Mouse (Mus musculus): Measurements from ENCODE around the gene Rpl22. TPM values are rescaled to one million over a fixed set of nuclear protein-coding genes. Genes with fewer than 3 reads are reported as not detected.

Rpl22 gene
- polyA plus RNA-seq, 1 experiment from 2014 or later = 441 TPM

DNA sequence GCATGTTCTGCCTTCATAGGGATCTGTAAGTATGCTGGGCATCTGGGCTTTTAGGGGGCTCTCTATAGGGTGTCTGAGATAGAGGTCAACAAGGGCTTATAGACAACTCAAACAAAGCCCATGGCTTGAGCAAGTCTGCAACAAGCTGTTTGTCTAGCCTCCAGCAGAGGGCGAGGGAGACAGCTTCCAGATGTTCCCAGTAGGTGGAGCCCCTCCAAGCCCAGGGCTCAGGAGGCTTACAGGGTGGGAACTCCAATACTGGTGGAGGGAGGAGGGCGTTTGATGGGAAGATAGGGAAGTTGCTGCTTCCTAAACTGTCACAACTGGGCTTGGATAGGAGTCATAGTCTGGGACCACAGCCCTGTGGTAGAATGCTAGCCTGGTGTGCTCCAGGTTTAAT is 7.4 kb downstream of the Rpl22 start:
- Histone ChIP-seq H3K27me3 (ENCODE audit: control insufficient read depth, insufficient read depth, low read length) (peaks cover 9% of the 10 kb centered on the region), H3K36me3 (replicated peaks; ENCODE audit: control insufficient read depth, insufficient read depth, low read depth, low read length) (peaks cover 28% of the 10 kb centered on the region), H3K9ac (replicated peaks; ENCODE audit: low read length) (no peak overlapping the region), H3K4me2 (ENCODE audit: low read depth, low read length) (no peak overlapping the region), H3K4me1 (ENCODE audit: control insufficient read depth, insufficient read depth, low read length) (no peaks in the 10 kb centered on the region), H3K9me3 (replicated peaks; ENCODE audit: control insufficient read depth, low read length) (no peaks in the 10 kb centered on the region), H3K4me3 (ENCODE audit: low read depth, low read length) (no peak overlapping the region), H3K27ac (replicated peaks; ENCODE audit: low read depth, low read length) (no peak overlapping the region)
- 41% methylated on average over 2 of the region's 2 CpGs for WGBS
- ATAC-seq (replicated peaks; ENCODE audit: insufficient number of reproducible peaks, low FRiP score, low TSS enrichment, low read depth) (peak; percentile 32; the same call in 1 of the 2 replicates), DNase-seq (ENCODE audit: low spot score) (peak; percentile 83)

GRCm38 (mm10) chr4:152333587-152333986 is 8.0 kb downstream of the Rpl22 start:
- H3K27ac ChIP-seq (replicated peaks; ENCODE audit: low read depth, low read length) = no peak overlapping the region
- no peaks in the 10 kb centered on the region for H3K4me1 ChIP-seq (ENCODE audit: control insufficient read depth, insufficient read depth, low read length)
- peaks cover 28% of the 10 kb centered on the region for H3K36me3 ChIP-seq (replicated peaks; ENCODE audit: control insufficient read depth, insufficient read depth, low read depth, low read length)
- WGBS = 95% methylated on average over 12 of the region's 12 CpGs
- no peak overlapping the region for H3K9ac ChIP-seq (replicated peaks; ENCODE audit: low read length)
- no peaks in the 10 kb centered on the region for H3K9me3 ChIP-seq (replicated peaks; ENCODE audit: control insufficient read depth, low read length)
- H3K4me3 ChIP-seq (ENCODE audit: low read depth, low read length) = no peak overlapping the region
- peaks cover 14% of the 10 kb centered on the region for H3K27me3 ChIP-seq (ENCODE audit: control insufficient read depth, insufficient read depth, low read length)
- ATAC-seq (replicated peaks; ENCODE audit: insufficient number of reproducible peaks, low FRiP score, low TSS enrichment, low read depth) (no peak), DNase-seq (ENCODE audit: low spot score) (no peak)
- H3K4me2 ChIP-seq (ENCODE audit: low read depth, low read length) = no peak overlapping the region

DNA sequence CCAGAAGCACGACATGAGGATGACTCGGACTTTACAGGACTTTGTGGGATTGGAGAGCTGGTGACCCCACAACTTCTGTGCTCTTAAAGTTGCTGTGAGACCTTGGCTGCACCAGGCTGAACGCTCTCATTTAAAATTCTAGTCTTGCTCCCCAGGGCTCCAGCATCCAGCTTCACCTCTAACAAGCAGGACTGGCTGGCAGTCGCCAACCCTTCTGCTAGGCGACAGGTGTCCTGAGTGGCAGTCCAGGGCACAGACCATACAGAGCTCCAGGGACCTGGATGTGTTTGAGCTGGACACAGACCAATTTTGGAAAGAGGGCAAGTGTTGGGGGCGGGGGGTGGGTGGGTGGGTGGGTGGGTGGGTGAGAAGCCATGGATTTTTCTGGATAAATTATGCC is 12.2 kb downstream of the Rpl22 start:
- DNase-seq (ENCODE audit: low spot score) = no peak
- no peaks in the 10 kb centered on the region for H3K9me3 ChIP-seq (replicated peaks; ENCODE audit: control insufficient read depth, low read length)
- peaks cover 2% of the 10 kb centered on the region; the same call in 1 of the 2 replicates for H3K4me1 ChIP-seq (ENCODE audit: control insufficient read depth, insufficient read depth, low read length)
- H3K9ac ChIP-seq (replicated peaks; ENCODE audit: low read length) = no peak overlapping the region
- H3K27me3 ChIP-seq (ENCODE audit: control insufficient read depth, insufficient read depth, low read length) = peaks cover 39% of the 10 kb centered on the region
- no peak overlapping the region for H3K27ac ChIP-seq (replicated peaks; ENCODE audit: low read depth, low read length)
- no peak overlapping the region for H3K4me2 ChIP-seq (ENCODE audit: low read depth, low read length)
- WGBS = 23% methylated on average over 6 of the region's 6 CpGs
- peaks cover 9% of the 10 kb centered on the region for H3K36me3 ChIP-seq (replicated peaks; ENCODE audit: control insufficient read depth, insufficient read depth, low read depth, low read length)
- H3K4me3 ChIP-seq (ENCODE audit: low read depth, low read length) = no peak overlapping the region
- ATAC-seq (replicated peaks; ENCODE audit: insufficient number of reproducible peaks, low FRiP score, low TSS enrichment, low read depth) = no peak

- Histone ChIP-seq H3K4me1 (ENCODE audit: control insufficient read depth, insufficient read depth, low read length) (peaks cover 2% of the 10 kb centered on the region; the same call in 1 of the 2 replicates), H3K36me3 (replicated peaks; ENCODE audit: control insufficient read depth, insufficient read depth, low read depth, low read length) (peaks cover 8% of the 10 kb centered on the region), H3K27ac (replicated peaks; ENCODE audit: low read depth, low read length) (no peak within 1 kb of the TSS), H3K4me3 (ENCODE audit: low read depth, low read length) (peak within 1 kb of the TSS; percentile 60), H3K9me3 (replicated peaks; ENCODE audit: control insufficient read depth, low read length) (no peaks in the 10 kb centered on the region), H3K4me2 (ENCODE audit: low read depth, low read length) (peak within 1 kb of the TSS; percentile 100), H3K9ac (replicated peaks; ENCODE audit: low read length) (peak within 1 kb of the TSS; percentile 61), H3K27me3 (ENCODE audit: control insufficient read depth, insufficient read depth, low read length) (peaks cover 39% of the 10 kb centered on the region)
- DNase-seq (ENCODE audit: low spot score) = peak; percentile 22
- no peak for ATAC-seq (replicated peaks; ENCODE audit: insufficient number of reproducible peaks, low FRiP score, low TSS enrichment, low read depth)
- WGBS = 2% methylated on average over 62 of the region's 120 CpGs
Measured at GRCm38 (mm10) chr4:152338419-152339292, 13.1 kb downstream of the Rpl22 start, which contains the start of gene Chd5. Gene Chd5 (plus strand): TSS chr4:152338651.

- H3K4me1 ChIP-seq (ENCODE audit: control insufficient read depth, insufficient read depth, low read length) = peaks cover 2% of the 10 kb centered on the region; the same call in 1 of the 2 replicates
- peak overlapping the region; percentile 100 for H3K4me2 ChIP-seq (ENCODE audit: low read depth, low read length)
- 3% methylated on average over 16 of the region's 26 CpGs for WGBS
- H3K27ac ChIP-seq (replicated peaks; ENCODE audit: low read depth, low read length) = no peak overlapping the region
- ATAC-seq (replicated peaks; ENCODE audit: insufficient number of reproducible peaks, low FRiP score, low TSS enrichment, low read depth) = no peak
- peak overlapping the region; percentile 60 for H3K4me3 ChIP-seq (ENCODE audit: low read depth, low read length)
- H3K36me3 ChIP-seq (replicated peaks; ENCODE audit: control insufficient read depth, insufficient read depth, low read depth, low read length) = peaks cover 4% of the 10 kb centered on the region
- peaks cover 39% of the 10 kb centered on the region for H3K27me3 ChIP-seq (ENCODE audit: control insufficient read depth, insufficient read depth, low read length)
- H3K9me3 ChIP-seq (replicated peaks; ENCODE audit: control insufficient read depth, low read length) = no peaks in the 10 kb centered on the region
- no peak for DNase-seq (ENCODE audit: low spot score)
- peak overlapping the region; percentile 61 for H3K9ac ChIP-seq (replicated peaks; ENCODE audit: low read length)
Measured at GRCm38 (mm10) chr4:152339293-152339790, 13.8 kb downstream of the Rpl22 start.

DNA sequence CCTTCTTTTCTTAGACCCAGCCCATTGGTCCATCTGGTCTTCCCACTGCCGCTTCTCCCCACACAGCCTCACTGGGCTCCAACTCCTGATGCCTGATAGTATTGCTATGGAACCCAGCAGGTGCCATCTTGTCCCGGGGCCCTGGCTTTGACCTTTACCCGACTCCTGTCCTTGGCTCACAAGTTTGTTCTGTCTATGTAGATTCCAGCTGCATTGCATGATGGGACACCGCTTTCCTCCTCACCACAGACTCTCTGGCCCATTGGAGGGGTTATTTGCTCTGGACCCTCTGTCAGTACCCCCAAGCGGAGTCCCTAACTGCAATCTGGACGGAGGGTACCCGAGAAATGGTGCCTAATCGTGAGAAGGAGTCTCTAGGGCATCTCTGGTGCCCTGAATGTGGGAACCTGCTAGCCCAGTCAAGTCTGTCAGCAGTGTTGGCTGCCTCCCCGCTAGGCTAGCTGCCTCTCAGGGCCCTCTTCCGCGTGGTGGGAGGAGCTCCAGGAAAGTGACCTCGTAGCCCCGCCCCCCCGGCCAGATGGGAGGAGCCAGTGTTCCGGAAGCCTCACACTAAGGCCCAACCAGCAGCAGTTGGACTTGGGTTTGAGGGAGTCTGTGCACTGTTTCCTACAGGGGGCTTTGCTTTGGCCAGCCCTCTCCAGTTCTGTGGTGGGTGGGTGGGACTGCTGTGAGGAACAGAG is 15.2 kb downstream of the Rpl22 start:
- H3K27me3 ChIP-seq (ENCODE audit: control insufficient read depth, insufficient read depth, low read length) = peaks cover 39% of the 10 kb centered on the region
- H3K4me2 ChIP-seq (ENCODE audit: low read depth, low read length) = no peak overlapping the region
- H3K9ac ChIP-seq (replicated peaks; ENCODE audit: low read length) = no peak overlapping the region
- H3K36me3 ChIP-seq (replicated peaks; ENCODE audit: control insufficient read depth, insufficient read depth, low read depth, low read length) = no peaks in the 10 kb centered on the region
- ATAC-seq (replicated peaks; ENCODE audit: insufficient number of reproducible peaks, low FRiP score, low TSS enrichment, low read depth) (no peak), DNase-seq (ENCODE audit: low spot score) (peak; percentile 24)
- peaks cover 2% of the 10 kb centered on the region; the same call in 1 of the 2 replicates for H3K4me1 ChIP-seq (ENCODE audit: control insufficient read depth, insufficient read depth, low read length)
- H3K27ac ChIP-seq (replicated peaks; ENCODE audit: low read depth, low read length) = no peak overlapping the region
- no peak overlapping the region for H3K4me3 ChIP-seq (ENCODE audit: low read depth, low read length)
- 37% methylated on average over 15 of the region's 15 CpGs for WGBS
- H3K9me3 ChIP-seq (replicated peaks; ENCODE audit: control insufficient read depth, low read length) = no peaks in the 10 kb centered on the region

DNA sequence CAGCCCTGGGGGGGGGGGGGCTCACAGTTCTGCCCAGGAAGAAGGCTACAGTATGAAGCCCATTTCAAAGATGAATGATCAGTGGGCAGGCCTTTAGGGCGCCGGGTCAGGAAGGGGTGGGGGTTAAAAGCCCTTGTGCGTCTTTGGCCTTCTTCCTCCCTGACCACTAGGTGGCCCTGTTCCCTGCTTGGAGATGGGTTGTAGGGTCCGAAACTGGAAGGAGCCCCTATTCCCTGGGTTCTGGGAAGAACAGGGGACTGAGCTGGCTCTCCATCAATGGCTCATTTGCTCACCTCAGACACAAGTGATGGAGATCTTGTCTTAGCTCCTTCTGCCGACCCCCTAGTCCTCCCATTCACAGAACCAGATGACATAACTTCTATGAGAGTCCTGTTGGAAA is 17.8 kb downstream of the Rpl22 start:
- DNase-seq (ENCODE audit: low spot score) (peak; percentile 61), ATAC-seq (replicated peaks; ENCODE audit: insufficient number of reproducible peaks, low FRiP score, low TSS enrichment, low read depth) (no peak)
- 5% methylated on average over 5 of the region's 5 CpGs for WGBS
- peaks cover 28% of the 10 kb centered on the region for H3K27me3 ChIP-seq (ENCODE audit: control insufficient read depth, insufficient read depth, low read length)
- H3K27ac ChIP-seq (replicated peaks; ENCODE audit: low read depth, low read length) = no peak overlapping the region
- peaks cover 2% of the 10 kb centered on the region; the same call in 1 of the 2 replicates for H3K4me1 ChIP-seq (ENCODE audit: control insufficient read depth, insufficient read depth, low read length)
- no peak overlapping the region for H3K4me2 ChIP-seq (ENCODE audit: low read depth, low read length)
- H3K9ac ChIP-seq (replicated peaks; ENCODE audit: low read length) = no peak overlapping the region
- no peaks in the 10 kb centered on the region for H3K9me3 ChIP-seq (replicated peaks; ENCODE audit: control insufficient read depth, low read length)
- no peaks in the 10 kb centered on the region for H3K36me3 ChIP-seq (replicated peaks; ENCODE audit: control insufficient read depth, insufficient read depth, low read depth, low read length)
- no peak overlapping the region for H3K4me3 ChIP-seq (ENCODE audit: low read depth, low read length)
